Mouse (Mus musculus): ENCODE results near the gene Rcsd1.

Gene Rcsd1

GRCm38 (mm10) chr1:165717711-165718542 is 8.4 kb upstream of the Rcsd1 start:
- peak; percentile 64 to 66 for DNase-seq (ENCODE audit: low spot score in 2 of 2)

- no peak for DNase-seq (ENCODE audit: low spot score in 2 of 2)
These were observed 6.9 kb upstream of the Rcsd1 start for GRCm38 (mm10) chr1:165716426-165716825.

GRCm38 (mm10) chr1:165713798-165714197 is 4.2 kb upstream of the Rcsd1 start:
- DNase-seq (ENCODE audit: low spot score in 2 of 2) = no peak

- no peak for DNase-seq (ENCODE audit: low spot score in 2 of 2)
These were observed 2.4 kb upstream of the Rcsd1 start for GRCm38 (mm10) chr1:165711914-165712313.

- DNase-seq (ENCODE audit: low spot score in 2 of 2) = peak; percentile 44 to 52
These were observed 724 bp downstream of the Rcsd1 start for GRCm38 (mm10) chr1:165708686-165709380.

- peak; percentile 68 for DNase-seq (ENCODE audit: low spot score in 2 of 2)
These were observed 1.8 kb downstream of the Rcsd1 start for GRCm38 (mm10) chr1:165707640-165708322.

- peak in 1 of 2 experiments; percentile 35 for DNase-seq (ENCODE audit: low spot score in 2 of 2)
These were observed 2.3 kb downstream of the Rcsd1 start for GRCm38 (mm10) chr1:165707241-165707639.

- DNase-seq (ENCODE audit: low spot score in 2 of 2) = no peak
These were observed 3.1 kb downstream of the Rcsd1 start for GRCm38 (mm10) chr1:165706492-165706891.

- DNase-seq (ENCODE audit: low spot score in 2 of 2) = peak; percentile 43 to 47
These were observed 3.6 kb downstream of the Rcsd1 start for GRCm38 (mm10) chr1:165705868-165706348.

- DNase-seq (ENCODE audit: low spot score in 2 of 2) = no peak
These were observed 4.2 kb downstream of the Rcsd1 start for GRCm38 (mm10) chr1:165705368-165705767.

GRCm38 (mm10) chr1:165704841-165705240 is 4.7 kb downstream of the Rcsd1 start:
- no peak for DNase-seq (ENCODE audit: low spot score in 2 of 2)

GRCm38 (mm10) chr1:165702221-165703031 is 7.1 kb downstream of the Rcsd1 start:
- no peak for DNase-seq (ENCODE audit: low spot score in 2 of 2)

GRCm38 (mm10) chr1:165701562-165701961 is 8.0 kb downstream of the Rcsd1 start:
- no peak for DNase-seq (ENCODE audit: low spot score in 2 of 2)

- peak; percentile 62 to 66 for DNase-seq (ENCODE audit: low spot score in 2 of 2)
These were observed 8.5 kb downstream of the Rcsd1 start for GRCm38 (mm10) chr1:165700933-165701518.

GRCm38 (mm10) chr1:165700376-165700815 is 9.2 kb downstream of the Rcsd1 start:
- peak; percentile 55 to 60 for DNase-seq (ENCODE audit: low spot score in 2 of 2)

- no peak for DNase-seq (ENCODE audit: low spot score in 2 of 2)
These were observed 11.9 kb downstream of the Rcsd1 start for GRCm38 (mm10) chr1:165697701-165698100.

- DNase-seq (ENCODE audit: low spot score in 2 of 2) = no peak
These were observed 12.7 kb downstream of the Rcsd1 start for GRCm38 (mm10) chr1:165696870-165697269.

GRCm38 (mm10) chr1:165696040-165696439 is 13.5 kb downstream of the Rcsd1 start:
- DNase-seq (ENCODE audit: low spot score in 2 of 2) = no peak

GRCm38 (mm10) chr1:165695392-165696014 is 14.1 kb downstream of the Rcsd1 start:
- no peak for DNase-seq (ENCODE audit: low spot score in 2 of 2)

GRCm38 (mm10) chr1:165693856-165694255 is 15.7 kb downstream of the Rcsd1 start:
- no peak for DNase-seq (ENCODE audit: low spot score in 2 of 2)

Data from thymus, postnatal 10 days (tissue).